Mouse (Mus musculus) left cerebral cortex, adult 18-20 months (tissue): ENCODE results near the gene Scamp4. TPM values are rescaled to one million over a fixed set of nuclear protein-coding genes. Genes with fewer than 3 reads are reported as not detected.

ENCODE experiments used
- microRNA-seq, 2 experiments: library from miRNA; unstranded; fragments of <30 nt; microRNA quantifications; one replicate each; pipeline ENCODE4 v1.2.0; 2021
- total RNA-seq, 2 experiments: library from RNA; stranded (reverse); gene quantifications; 2 replicates each; pipeline ENCODE4 v1.2.3; 2021

Gene Scamp4
- total RNA-seq, 2 experiments from 2014 or later: 49.1 to 50.5 TPM

Small RNA genes lying within 50 kb of the gene (microRNA-seq; reads per million reads assigned to microRNA genes)
- gene Mir6912: 2.5 to 6.1 reads per million in 2 experiments

Other genes starting within 250 kb of the Scamp4 start
- gene Plk5, start 246.4 kb upstream of the Scamp4 start, total RNA-seq: 10 to 100 TPM; 25.8 to 34.6 TPM
- gene Mex3d, start 215.2 kb upstream of the Scamp4 start, total RNA-seq: 10 to 100 TPM; 20.1 to 20.7 TPM
- gene Mbd3, start 203.3 kb upstream of the Scamp4 start, total RNA-seq: 100 to 1,000 TPM; 143 to 166 TPM
- gene Uqcr11, start 196.0 kb upstream of the Scamp4 start, total RNA-seq: 100 to 1,000 TPM; 383 to 388 TPM
- 10 to 100 TPM; 25.4 to 29.8 TPM for gene Tcf3, start 169.2 kb upstream of the Scamp4 start, total RNA-seq
- not detected for gene Onecut3, start 108.0 kb upstream of the Scamp4 start, total RNA-seq
- gene Atp8b3, start 63.7 kb upstream of the Scamp4 start, total RNA-seq: under 1 TPM; 0.12 to 0.21 TPM
- 10 to 100 TPM; 41.4 to 42.3 TPM for gene Rexo1, start 41.3 kb upstream of the Scamp4 start, total RNA-seq
- gene Klf16, start 25.6 kb upstream of the Scamp4 start, total RNA-seq: 10 to 100 TPM; 54.8 to 68.7 TPM
- 100 to 1,000 TPM; 179 to 185 TPM for gene Abhd17a, start 12.5 kb upstream of the Scamp4 start, total RNA-seq
- gene Adat3, start within 50 bp of the Scamp4 start, total RNA-seq: 1 to 10 TPM; 2.3 to 6.4 TPM
- gene Gm49322, start 3.1 kb downstream of the Scamp4 start, total RNA-seq: 1 to 10 TPM; 3.5 to 3.7 TPM
- gene Csnk1g2, start 20.0 kb downstream of the Scamp4 start, total RNA-seq: 100 to 1,000 TPM; 253 to 267 TPM
- 10 to 100 TPM; 87.6 to 93.8 TPM for gene Btbd2, start 54.2 kb downstream of the Scamp4 start, total RNA-seq
- 10 to 100 TPM; 43.3 to 47.7 TPM for gene Mknk2, start 75.2 kb downstream of the Scamp4 start, total RNA-seq
- gene Mob3a, start 99.1 kb downstream of the Scamp4 start, total RNA-seq: 10 to 100 TPM; 17.1 to 17.2 TPM
- 10 to 100 TPM; 42.6 to 45.2 TPM for gene Izumo4, start 99.3 kb downstream of the Scamp4 start, total RNA-seq
- gene Ap3d1, start 139.4 kb downstream of the Scamp4 start, total RNA-seq: 100 to 1,000 TPM; 140 to 153 TPM
- 10 to 100 TPM; 43.0 to 44.4 TPM for gene Dot1l, start 152.3 kb downstream of the Scamp4 start, total RNA-seq
- gene Sf3a2, start 195.3 kb downstream of the Scamp4 start, total RNA-seq: 10 to 100 TPM; 46.8 to 53.3 TPM
- 10 to 100 TPM; 66.1 to 77.7 TPM for gene Plekhj1, start 195.8 kb downstream of the Scamp4 start, total RNA-seq
- gene Amh, start 202.4 kb downstream of the Scamp4 start, total RNA-seq: 1 to 10 TPM; 2.4 to 2.9 TPM
- 1 to 10 TPM; 6.6 to 8.0 TPM for gene Jsrp1, start 210.6 kb downstream of the Scamp4 start, total RNA-seq
- 100 to 1,000 TPM; 517 to 561 TPM for gene Oaz1, start 223.8 kb downstream of the Scamp4 start, total RNA-seq
- gene Lingo3, start 241.2 kb downstream of the Scamp4 start, total RNA-seq: 10 to 100 TPM; 35.4 to 45.0 TPM